Mouse (Mus musculus) hindbrain, embryonic 14.5 days (tissue): ENCODE measurements around the gene B3gat3. TPM values are rescaled to one million over a fixed set of nuclear protein-coding genes. Genes with fewer than 3 reads are reported as not detected.
"Not testable (repeated sequence)": the region's sequence is repeated elsewhere in the genome, so short reads cannot be mapped to it uniquely, and the experiment has no call there.

Source experiments
- ATAC-seq: fragments of 200-750 bp; cut with Nextera tagmentation; 2 replicates; pipeline ENCODE4 v1.8.0; 2017; ENCODE audit warnings: moderate number of reproducible peaks, mild to moderate bottlenecking, moderate TSS enrichment, moderate library complexity; ENCODE audit not compliant: low FRiP score
- DNase-seq: peaks from one replicate; pipeline ENCODE4 v3.0.0-alpha.2; 2015; ENCODE audit warnings: low spot score
- H3K27ac ChIP-seq: fragments of 300-500 bp; sonication (generic); 2 replicates; pipeline ENCODE4 v1.5.1; 2014; ENCODE audit warnings: mild to moderate bottlenecking, moderate library complexity
- H3K27me3 ChIP-seq: fragments of 300-500 bp; sonication (generic); 2 replicates; pipeline ENCODE4 v1.6.1; 2014; ENCODE audit warnings: mild to moderate bottlenecking, low read length, mixed read lengths; ENCODE audit not compliant: control insufficient read depth, insufficient read depth
- H3K36me3 ChIP-seq: fragments of 300-500 bp; sonication (generic); replicated peaks from 2 replicates; pipeline ENCODE4 v1.6.1; 2014; ENCODE audit not compliant: control insufficient read depth, insufficient read depth
- H3K4me1 ChIP-seq: fragments of 300-500 bp; sonication (generic); replicated peaks from 2 replicates; pipeline ENCODE4 v1.6.1; 2014; ENCODE audit warnings: antibody characterized with exemption, low read length, mixed read lengths; ENCODE audit not compliant: control insufficient read depth, insufficient read depth
- H3K4me2 ChIP-seq: fragments of 300-500 bp; sonication (generic); replicated peaks from 2 replicates; pipeline ENCODE4 v1.6.1; 2014; ENCODE audit warnings: mild to moderate bottlenecking, moderate library complexity
- H3K4me3 ChIP-seq: fragments of 300-500 bp; sonication (generic); replicated peaks from 2 replicates; pipeline ENCODE4 v1.5.1; 2014; ENCODE audit warnings: mild to moderate bottlenecking, low read length
- H3K9ac ChIP-seq: fragments of 300-500 bp; sonication (generic); 2 replicates; pipeline ENCODE4 v1.6.1; 2014
- H3K9me3 ChIP-seq: fragments of 300-500 bp; sonication (generic); 2 replicates; pipeline ENCODE4 v1.6.1; 2016; ENCODE audit warnings: low read length; ENCODE audit not compliant: control insufficient read depth
- WGBS: fragments of 180-500 bp; shearing (Covaris S2); extraction: QIAGEN DNeasy Blood & Tissue Kit; methylation state at CpG from one replicate; pipeline ENCODE4 v1.1.7; 2014; 5-methylcytosine and 5-hydroxymethylcytosine counted together
- polyA plus RNA-seq: library from polyadenylated mRNA; unstranded; fragments of >200 nt; fragmentation: Nextera tagmentation; extraction: Ambion mirVana; gene quantifications from 2 replicates; pipeline ENCODE4 v1.2.1, GENCODE M21; 2014

The B3gat3 gene
- polyA plus RNA-seq, 1 experiment from 2014 or later = 81.6 TPM

DNA sequence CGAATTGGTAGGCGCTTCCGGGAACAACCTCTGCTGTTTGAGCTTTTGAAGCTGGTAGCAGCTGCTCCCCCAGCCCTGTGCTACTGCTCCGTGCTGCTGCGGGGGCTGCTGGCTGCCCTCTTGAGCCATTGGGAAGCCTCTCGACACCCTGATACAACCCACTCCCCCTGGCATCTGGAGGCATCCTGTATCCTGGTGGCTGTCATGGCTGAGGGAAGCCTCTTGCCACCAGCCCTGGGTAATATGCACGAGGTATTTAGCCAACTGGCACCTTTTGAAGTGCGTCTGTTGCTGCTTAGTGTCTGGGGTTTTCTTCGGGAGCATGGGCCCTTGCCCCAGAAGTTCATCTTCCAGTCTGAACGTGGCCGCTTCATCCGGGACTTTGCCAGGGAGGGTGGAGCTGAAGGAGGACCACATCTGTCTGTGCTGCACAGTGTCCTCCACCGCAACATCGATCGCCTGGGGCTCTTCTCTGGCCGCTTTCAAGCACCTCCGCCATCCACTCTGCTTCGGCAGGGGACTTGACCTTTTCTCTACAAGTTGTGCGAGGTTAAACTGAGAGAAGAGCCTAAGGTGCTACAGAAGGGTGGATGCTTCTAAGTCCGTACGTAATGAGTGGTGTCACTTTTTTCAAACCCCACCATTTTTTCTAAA, 22.8 kb upstream of the B3gat3 start:
- Histone ChIP-seq H3K27ac (peak overlapping the region; percentile 82), H3K36me3 (peaks cover 21% of the 10 kb centered on the region), H3K4me3 (peak overlapping the region; percentile 81), H3K9ac (peak overlapping the region; percentile 89), H3K4me1 (peaks cover 25% of the 10 kb centered on the region), H3K4me2 (peak overlapping the region; percentile 95)
- not testable (repeated sequence) for H3K9me3 ChIP-seq, DNase-seq, H3K27me3 ChIP-seq
- ATAC-seq = peak; percentile 61
- 24% methylated on average over 21 of the region's 21 CpGs for WGBS

GRCm38 (mm10) chr19:8897865-8898495, 22.2 kb upstream of the B3gat3 start, which contains the start of gene Ganab:
Ganab (plus strand) TSS chr19:8898071.
- Histone ChIP-seq H3K4me2 (peak within 1 kb of the TSS; percentile 95), H3K9me3 (no peaks in the 10 kb centered on the region), H3K4me3 (peak within 1 kb of the TSS; percentile 81), H3K27me3 (no peaks in the 10 kb centered on the region), H3K27ac (peak within 1 kb of the TSS; percentile 87), H3K4me1 (peaks cover 25% of the 10 kb centered on the region), H3K36me3 (peaks cover 27% of the 10 kb centered on the region), H3K9ac (peak within 1 kb of the TSS; percentile 89)
- peak; percentile 99 for ATAC-seq
- DNase-seq = peak; percentile 95
- under 1% methylated on average over 53 of the region's 53 CpGs for WGBS

- no peak for DNase-seq
- H3K27me3 ChIP-seq = no peaks in the 10 kb centered on the region
- H3K36me3 ChIP-seq = peaks cover 33% of the 10 kb centered on the region
- 13% methylated on average over 13 of the region's 13 CpGs for WGBS
- H3K4me1 ChIP-seq = peaks cover 22% of the 10 kb centered on the region
- H3K27ac ChIP-seq = peak overlapping the region; percentile 87
- no peak for ATAC-seq
- H3K9ac ChIP-seq = peak overlapping the region; percentile 89
- peak overlapping the region; percentile 81 for H3K4me3 ChIP-seq
- peak overlapping the region; percentile 95 for H3K4me2 ChIP-seq
- no peaks in the 10 kb centered on the region for H3K9me3 ChIP-seq
These were observed 21.6 kb upstream of the B3gat3 start for GRCm38 (mm10) chr19:8898576-8898975.

DNA sequence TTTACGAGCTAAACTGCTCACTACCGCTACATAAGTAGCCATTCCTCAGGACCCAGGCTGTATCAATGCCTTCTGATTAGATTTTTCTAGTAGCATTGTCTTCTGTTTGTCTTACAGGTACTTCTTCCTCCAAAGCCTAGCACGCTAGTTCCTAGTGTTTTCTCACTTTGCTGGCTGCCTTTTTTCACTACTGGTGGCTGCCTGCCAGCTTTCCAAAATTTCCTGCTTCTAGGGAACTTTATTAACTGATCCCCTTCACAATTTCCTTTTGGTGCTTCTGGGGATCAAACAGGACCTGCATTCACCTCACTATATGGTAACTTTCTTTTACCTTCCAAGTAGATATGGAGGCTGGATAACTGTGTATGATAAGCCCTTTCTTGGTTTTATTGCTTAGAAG, 21.1 kb upstream of the B3gat3 start:
- no peak for ATAC-seq
- Histone ChIP-seq H3K4me1 (peaks cover 17% of the 10 kb centered on the region), H3K27ac (no peak overlapping the region), H3K4me3 (peak overlapping the region; percentile 81), H3K9me3 (no peaks in the 10 kb centered on the region), H3K4me2 (peak overlapping the region; percentile 95), H3K36me3 (peaks cover 38% of the 10 kb centered on the region), H3K9ac (peak overlapping the region; percentile 89), H3K27me3 (no peaks in the 10 kb centered on the region)
- WGBS = 69% methylated on average over 3 of the region's 3 CpGs
- no peak for DNase-seq

GRCm38 (mm10) chr19:8903412-8903811, 16.8 kb upstream of the B3gat3 start:
- no peak overlapping the region for H3K4me2 ChIP-seq
- no peak overlapping the region for H3K4me3 ChIP-seq
- H3K9me3 ChIP-seq = no peaks in the 10 kb centered on the region
- ATAC-seq (no peak), DNase-seq (no peak)
- H3K36me3 ChIP-seq = peaks cover 62% of the 10 kb centered on the region
- 98% methylated on average over 5 of the region's 5 CpGs for WGBS
- H3K27me3 ChIP-seq = no peaks in the 10 kb centered on the region
- no peak overlapping the region for H3K9ac ChIP-seq
- H3K4me1 ChIP-seq = peaks cover 9% of the 10 kb centered on the region
- H3K27ac ChIP-seq = no peak overlapping the region

- Histone ChIP-seq H3K4me3 (no peak overlapping the region), H3K4me2 (no peak overlapping the region), H3K36me3 (peaks cover 99% of the 10 kb centered on the region), H3K9ac (no peak overlapping the region), H3K9me3 (no peaks in the 10 kb centered on the region), H3K27me3 (no peaks in the 10 kb centered on the region), H3K27ac (no peak overlapping the region), H3K4me1 (no peaks in the 10 kb centered on the region)
- 93% methylated on average over 6 of the region's 6 CpGs for WGBS
- no peak for ATAC-seq
- DNase-seq = no peak
These were observed 11.6 kb upstream of the B3gat3 start for GRCm38 (mm10) chr19:8908531-8908930.

- WGBS = 93% methylated on average over 5 of the region's 5 CpGs
- H3K27ac ChIP-seq = no peak overlapping the region
These were observed 8.4 kb upstream of the B3gat3 start for GRCm38 (mm10) chr19:8911810-8912209.

DNA sequence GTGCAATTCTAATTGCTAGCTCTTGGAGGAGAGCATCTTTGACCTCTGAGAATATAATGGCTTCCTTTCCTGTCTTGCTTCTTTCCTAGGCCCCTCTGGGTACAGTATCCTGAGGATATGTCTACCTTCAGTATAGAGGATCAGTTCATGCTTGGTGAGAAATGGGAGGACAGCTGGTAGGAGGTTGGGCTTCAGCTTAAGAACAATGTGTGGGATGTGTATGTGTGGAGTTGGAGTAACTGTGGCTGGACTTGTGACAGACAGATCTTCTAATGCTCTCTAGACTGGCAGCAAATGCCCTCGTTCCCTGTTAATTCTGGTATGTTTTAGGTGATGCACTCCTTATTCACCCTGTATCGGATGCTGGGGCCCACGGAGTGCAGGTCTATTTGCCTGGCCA, 6.0 kb upstream of the B3gat3 start:
- Histone ChIP-seq H3K27me3 (no peaks in the 10 kb centered on the region), H3K9me3 (no peaks in the 10 kb centered on the region), H3K27ac (no peak overlapping the region), H3K9ac (no peak overlapping the region), H3K36me3 (peaks cover 80% of the 10 kb centered on the region), H3K4me2 (no peak overlapping the region), H3K4me1 (no peaks in the 10 kb centered on the region), H3K4me3 (no peak overlapping the region)
- DNase-seq = no peak
- 98% methylated on average over 3 of the region's 3 CpGs for WGBS
- ATAC-seq = no peak

More at GRCm38 (mm10) chr19:8911810-8912209, 8.4 kb upstream of the B3gat3 start:
- Histone ChIP-seq H3K9ac (no peak overlapping the region), H3K4me1 (no peaks in the 10 kb centered on the region), H3K36me3 (peaks cover 100% of the 10 kb centered on the region), H3K27me3 (no peaks in the 10 kb centered on the region), H3K9me3 (no peaks in the 10 kb centered on the region), H3K4me2 (no peak overlapping the region), H3K4me3 (no peak overlapping the region)
- DNase-seq (no peak), ATAC-seq (no peak)

GRCm38 (mm10) chr19:8919000-8919399, 1.2 kb upstream of the B3gat3 start:
- Histone ChIP-seq H3K36me3 (peaks cover 44% of the 10 kb centered on the region), H3K4me2 (no peak overlapping the region), H3K9me3 (no peaks in the 10 kb centered on the region), H3K27ac (no peak overlapping the region), H3K27me3 (no peaks in the 10 kb centered on the region), H3K9ac (no peak overlapping the region), H3K4me1 (peaks cover 17% of the 10 kb centered on the region), H3K4me3 (peak overlapping the region; percentile 93; the same call in 1 of the 2 replicates)
- DNase-seq (no peak), ATAC-seq (no peak)
- 94% methylated on average over 3 of the region's 3 CpGs for WGBS
